In genomic region chr19:58872381-58873259, GRCm38 (mm10) we compare ENCODE assay signal across 17 mouse cellular contexts.
DNase-seq lines count a peak whose midpoint lies in the region; TF ChIP-seq lines count a peak whose summit lies in the region.
"Had no signal": no experiment of that assay in that cellular context is flagged by ENCODE, and none has a peak within 500 bp of the region (broad histone marks: within the 10 kb centered on the region; RNA-seq: fewer than 3 reads in every experiment).

No protein-coding gene starts in this region.

- TF ChIP-seq POLR2A in testis, adult 2 months (IDR thresholded peaks at IDR 0.05; ENCODE audit: control insufficient read depth, low read depth, low read length) = no peak

- no peak for TF ChIP-seq CTCF in testis, adult 2 months (IDR thresholded peaks at IDR 0.05; ENCODE audit: control insufficient read depth, insufficient read depth, insufficient replicate concordance, low read depth, low read length)

- H3K4me1 ChIP-seq in testis, adult 2 months (ENCODE audit: control insufficient read depth, insufficient read depth, low read length) = peaks cover 17% of the 10 kb centered on the region
- H3K4me1 ChIP-seq: embryonic facial prominence, embryonic 13.5 days; forebrain, embryonic 12.5 days; hindbrain, embryonic 15.5 days had no signal

- H3K27me3 ChIP-seq in testis, adult 2 months (ENCODE audit: control insufficient read depth, insufficient read depth, low read length) = no peaks in the 10 kb centered on the region
- H3K27me3 ChIP-seq: embryonic facial prominence, embryonic 13.5 days; forebrain, embryonic 12.5 days; heart, embryonic 13.5 days; hindbrain, embryonic 15.5 days had no signal

- peak overlapping the region; percentile 81 for H3K27ac ChIP-seq in testis, adult 2 months (ENCODE audit: control insufficient read depth, insufficient read depth, low read depth, low read length)
- H3K27ac ChIP-seq: embryonic facial prominence, embryonic 13.5 days; forebrain, embryonic 12.5 days; heart, embryonic 13.5 days; hindbrain, embryonic 15.5 days had no signal

- no peaks in the 10 kb centered on the region for H3K36me3 ChIP-seq in testis, adult 2 months (ENCODE audit: control insufficient read depth, insufficient read depth, low read length)
- H3K36me3 ChIP-seq: embryonic facial prominence, embryonic 13.5 days; forebrain, embryonic 12.5 days; G1E; heart, embryonic 13.5 days; hindbrain, embryonic 15.5 days had no signal

- peak; percentile 17 for DNase-seq in kidney, adult 11 months
- no peak for DNase-seq in kidney, postnatal 10 days
- no peak for DNase-seq in testis, postnatal 14 days (ENCODE audit: low spot score)
- peak; percentile 60 for DNase-seq in retina, embryonic 14.5 days (ENCODE audit: low spot score)
- DNase-seq in right cerebral cortex, adult 2 months (ENCODE audit: low spot score in 2 of 2) = no peak
- no peak for DNase-seq in cerebellum, adult 11 months
- DNase-seq: cerebellum, adult 18-20 months; cerebellum, adult 9-11 months; cerebellum, postnatal 36 days; gastrocnemius, postnatal 25 days; heart, postnatal 36 days had no signal

- no peak overlapping the region for H3K4me3 ChIP-seq in testis, adult 2 months (ENCODE audit: control insufficient read depth, low read depth, low read length)
- H3K4me3 ChIP-seq: embryonic facial prominence, embryonic 13.5 days; forebrain, embryonic 12.5 days; heart, embryonic 13.5 days; hindbrain, embryonic 15.5 days had no signal

Comparison
In these comparisons a context has a peak if more than half of its experiments do, and no peak if none do; other contexts are left out.
1. DNase-seq: peak in kidney, adult 11 months (single experiment) and retina, embryonic 14.5 days (single experiment); none in kidney, postnatal 10 days (single experiment), testis, postnatal 14 days (single experiment), right cerebral cortex, adult 2 months (0 of 2) and cerebellum, adult 11 months (single experiment).